Mouse (Mus musculus) liver, embryonic 12.5 days (tissue): ENCODE data around the gene Hnrnpf. TPM values are rescaled to one million over a fixed set of nuclear protein-coding genes. Genes with fewer than 3 reads are reported as not detected.

Experiments used
- ATAC-seq: fragments of 200-750 bp; cut with Nextera tagmentation; 2 replicates; pipeline ENCODE4 v1.8.0; 2017; ENCODE audit warnings: moderate number of reproducible peaks, mild to moderate bottlenecking, moderate library complexity
- H3K27ac ChIP-seq: fragments of 300-500 bp; sonication (generic); 2 replicates; pipeline ENCODE4 v1.5.1; 2016; ENCODE audit warnings: mild to moderate bottlenecking
- H3K27me3 ChIP-seq: fragments of 300-500 bp; sonication (generic); replicated peaks from 2 replicates; pipeline ENCODE4 v1.6.1; 2016; ENCODE audit warnings: mild to moderate bottlenecking, moderate library complexity
- H3K36me3 ChIP-seq: fragments of 300-500 bp; sonication (generic); 2 replicates; pipeline ENCODE4 v1.6.1; 2016; ENCODE audit warnings: mild to moderate bottlenecking, moderate library complexity
- H3K4me1 ChIP-seq: fragments of 300-500 bp; sonication (generic); 2 replicates; pipeline ENCODE4 v1.6.1; 2016
- H3K4me2 ChIP-seq: fragments of 300-500 bp; sonication (generic); 2 replicates; pipeline ENCODE4 v1.6.1; 2016; ENCODE audit warnings: mild to moderate bottlenecking, moderate library complexity
- H3K4me3 ChIP-seq: fragments of 300-500 bp; sonication (generic); 2 replicates; pipeline ENCODE4 v1.5.1; 2016; ENCODE audit warnings: mild to moderate bottlenecking, moderate library complexity
- H3K9ac ChIP-seq: fragments of 300-500 bp; sonication (generic); 2 replicates; pipeline ENCODE4 v1.6.1; 2016; ENCODE audit warnings: mild to moderate bottlenecking, moderate library complexity
- H3K9me3 ChIP-seq: fragments of 300-500 bp; sonication (generic); replicated peaks from 2 replicates; pipeline ENCODE4 v1.6.1; 2016; ENCODE audit warnings: mild to moderate bottlenecking, moderate library complexity
- WGBS: fragments of 180-500 bp; shearing (Covaris S2); methylation state at CpG from one replicate; pipeline ENCODE4 v1.1.7; 2016; ENCODE audit not compliant: insufficient replicate concordance; 5-methylcytosine and 5-hydroxymethylcytosine counted together
- microRNA-seq: library from miRNA; unstranded; fragments of <30 nt; microRNA quantifications from one replicate; pipeline ENCODE4, GENCODE M21; 2017
- polyA plus RNA-seq: library from polyadenylated mRNA; unstranded; fragments of >200 nt; fragmentation: Nextera tagmentation; extraction: Ambion mirVana; gene quantifications from 2 replicates; pipeline ENCODE4 v1.2.1, GENCODE M21; 2016

Gene Hnrnpf
- polyA plus RNA-seq, 1 experiment from 2014 or later: 702 TPM

DNA sequence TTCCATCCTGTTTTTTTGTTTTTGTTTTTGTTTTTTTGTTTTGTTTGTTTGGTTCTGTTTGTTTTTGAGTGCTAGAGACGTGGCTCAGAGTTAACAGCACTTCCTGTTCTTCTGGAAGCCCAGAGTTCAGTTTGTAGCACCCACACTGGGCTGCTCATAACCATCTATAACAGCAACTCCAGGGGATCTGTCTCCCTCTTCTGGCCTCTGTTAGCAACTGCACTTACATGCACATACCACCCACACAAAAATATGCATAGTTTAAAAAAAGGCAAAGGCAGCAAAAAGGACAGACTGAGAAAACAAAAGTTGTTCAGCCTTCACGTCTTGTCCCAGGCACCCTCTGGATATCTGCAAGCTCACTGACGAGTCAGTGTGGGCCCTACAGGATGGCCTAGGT lies 63.1 kb downstream of the Hnrnpf start:
- no peak for ATAC-seq
- no peak overlapping the region for H3K4me3 ChIP-seq
- H3K27ac ChIP-seq: no peak overlapping the region

GRCm38 (mm10) chr6:117966729-117967128 lies 66.6 kb downstream of the Hnrnpf start:
- WGBS: 30% methylated on average over 9 of the region's 9 CpGs
- no peak overlapping the region for H3K27ac ChIP-seq
- H3K27me3 ChIP-seq: no peaks in the 10 kb centered on the region
- H3K4me3 ChIP-seq: no peak overlapping the region
- H3K9me3 ChIP-seq: peaks cover 10% of the 10 kb centered on the region
- no peak for ATAC-seq
- no peak overlapping the region for H3K4me2 ChIP-seq
- H3K36me3 ChIP-seq: no peaks in the 10 kb centered on the region
- no peaks in the 10 kb centered on the region for H3K4me1 ChIP-seq
- H3K9ac ChIP-seq: no peak overlapping the region

More for the DNA sequence above, 63.1 kb downstream of the Hnrnpf start:
- Histone ChIP-seq H3K9ac (no peak overlapping the region), H3K27me3 (no peaks in the 10 kb centered on the region), H3K4me1 (no peaks in the 10 kb centered on the region), H3K36me3 (no peaks in the 10 kb centered on the region), H3K9me3 (peaks cover 10% of the 10 kb centered on the region), H3K4me2 (no peak overlapping the region)
- WGBS: 59% methylated on average over 3 of the region's 3 CpGs

Small RNAs within 50 kb of the gene (microRNA-seq; reads per million reads assigned to microRNA genes)
- gene Gm25535: not detected

Other genes with a start within 250 kb of the Hnrnpf start
- 40.4 and 48.6 TPM in 2 replicates for gene Zfp637, start 59.1 kb upstream of the Hnrnpf start, polyA plus RNA-seq
- gene Zfp239, start 38.2 kb upstream of the Hnrnpf start, polyA plus RNA-seq: 4.7 and 5.6 TPM in 2 replicates
- 0.72 and 0.73 TPM in 2 replicates for gene Fxyd4, start 37.4 kb downstream of the Hnrnpf start, polyA plus RNA-seq
- 0.07 TPM in 1 of 2 replicates, not detected in the other for gene Rasgef1a, start 111.1 kb downstream of the Hnrnpf start, polyA plus RNA-seq
- gene Csgalnact2, start 238.8 kb downstream of the Hnrnpf start, polyA plus RNA-seq: 9.4 and 9.6 TPM in 2 replicates